Mouse (Mus musculus) left cerebral cortex, adult 18-20 months (tissue): ENCODE data around the gene Olfr1018. TPM values are rescaled to one million over a fixed set of nuclear protein-coding genes. Genes with fewer than 3 reads are reported as not detected.

Source experiments
- DNase-seq, 2 experiments: peaks; one replicate each; pipeline ENCODE4 v3.0.0; 2021 to 2022; ENCODE audit warnings: low spot score in 2 of 2, mixed read lengths in 1 of 2
- long read RNA-seq, 2 experiments: library from polyadenylated mRNA; stranded (forward); transcript quantifications; one replicate each; pipeline ENCODE4 v2.0.0; 2021
- total RNA-seq, 2 experiments: library from RNA; stranded (reverse); gene quantifications; 2 replicates each; pipeline ENCODE4 v1.2.3; 2021

Gene Olfr1018
- total RNA-seq, result not detected
- long read RNA-seq, experiment 1, result 0 reads
- long read RNA-seq, experiment 2, result 0 reads

DNA sequence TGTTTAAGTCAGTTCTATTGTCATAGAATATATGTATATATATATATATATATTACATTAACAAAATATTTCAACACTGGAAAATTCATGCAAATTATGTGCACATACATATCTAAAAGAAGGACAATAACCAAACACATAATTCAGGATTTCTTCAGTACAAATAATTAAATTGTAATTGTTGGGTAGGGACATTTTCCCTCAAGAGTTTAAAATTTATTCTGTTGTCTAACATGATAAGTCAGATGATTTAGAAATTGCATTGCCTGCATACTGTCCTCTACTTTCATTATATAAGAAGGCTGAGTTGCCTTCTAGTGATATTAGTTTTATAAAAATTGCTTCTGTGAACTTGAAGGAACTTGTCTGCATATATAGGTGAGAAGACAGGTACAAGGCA, at the start of gene Olfr1018:
Gene Olfr1018, plus strand, starts transcription at position 301 of the 400 bp plus-strand sequence.
- DNase-seq, result no peak

DNA sequence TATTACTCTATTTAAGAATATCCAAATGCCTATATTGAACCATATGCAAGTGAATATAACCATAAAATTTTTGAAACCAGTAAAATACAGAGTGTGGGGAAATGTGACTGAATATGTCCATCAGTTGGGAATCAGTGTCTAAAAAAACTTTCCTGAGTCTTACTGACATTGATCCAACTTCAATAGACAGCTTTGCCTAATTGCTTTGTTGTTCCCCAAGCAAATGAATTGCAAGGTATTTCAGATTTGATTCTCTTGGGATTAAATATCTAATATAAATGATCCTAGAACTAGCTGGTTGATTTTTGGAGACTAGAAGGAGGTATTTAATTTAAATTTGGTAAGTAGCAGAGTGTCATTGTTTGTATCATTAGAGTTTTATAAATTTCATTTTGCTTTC, 45.9 kb upstream of the Olfr1018 start, which contains the start of gene Olfr1014:
Gene Olfr1014, plus strand, starts transcription at position 301 of the 400 bp plus-strand sequence.
- DNase-seq, result no peak

DNA sequence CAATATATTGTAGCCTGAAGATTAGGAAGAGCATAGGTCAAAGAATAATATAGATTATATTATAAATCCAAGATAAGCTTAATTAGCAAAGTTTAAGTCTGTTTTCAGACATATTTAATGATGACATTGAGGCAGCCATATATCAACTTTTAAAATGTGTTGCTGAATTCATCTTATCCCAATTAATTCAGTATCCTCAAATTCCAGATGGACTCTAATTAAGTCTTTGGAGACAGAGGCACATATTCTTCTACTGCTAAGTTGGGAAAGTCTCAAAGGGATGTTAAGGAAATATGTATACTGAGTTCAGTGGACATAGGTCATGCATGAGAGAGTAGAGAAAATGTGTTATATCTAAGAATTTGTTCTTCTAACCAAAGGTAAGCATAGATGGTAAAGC, 36.6 kb upstream of the Olfr1018 start, which contains the start of gene Olfr1015:
Gene Olfr1015, plus strand, starts transcription at position 301 of the 400 bp plus-strand sequence.
- DNase-seq, result no peak

DNA sequence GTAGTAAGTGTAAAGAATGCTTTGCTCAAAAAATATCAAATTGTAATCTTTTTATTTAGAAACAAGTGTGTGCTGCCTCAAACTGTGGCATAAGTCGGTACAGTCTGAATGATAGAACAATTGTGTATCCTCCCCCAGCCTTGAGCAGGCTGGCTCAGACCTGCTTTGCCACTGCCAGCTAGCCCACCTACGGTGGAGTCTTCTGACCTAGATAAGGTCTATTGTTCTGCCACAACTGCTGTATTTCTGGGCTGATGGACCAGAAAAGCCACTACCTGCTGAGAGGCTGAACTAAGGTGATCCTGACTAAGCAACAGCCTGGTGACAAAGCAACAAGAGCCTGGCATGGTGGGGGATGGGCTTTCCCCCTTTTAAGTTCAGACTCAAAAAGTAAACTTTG, 25.9 kb upstream of the Olfr1018 start:
- DNase-seq, result no peak

DNA sequence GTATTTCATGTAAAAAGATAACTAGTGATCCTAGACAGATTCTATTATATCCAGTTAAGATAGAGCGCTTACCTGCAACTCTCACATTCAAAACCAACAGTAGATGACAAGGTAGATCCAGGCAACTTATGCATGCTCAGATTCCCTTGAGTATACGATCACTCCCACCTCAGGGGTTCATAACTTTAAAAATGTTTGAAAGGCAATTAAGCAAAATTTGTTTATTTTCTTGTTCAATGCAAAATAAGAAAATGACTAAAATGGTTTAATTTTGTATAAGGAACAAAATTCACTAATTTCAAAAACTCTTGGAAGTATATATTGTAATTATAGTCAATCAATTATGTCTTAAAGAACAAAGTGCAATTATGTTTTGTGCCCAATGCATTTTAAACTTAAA, 15.8 kb upstream of the Olfr1018 start, which contains the start of gene Olfr1016:
Gene Olfr1016, minus strand, starts transcription at position 101 of the 400 bp plus-strand sequence.
- no peak for DNase-seq

DNA sequence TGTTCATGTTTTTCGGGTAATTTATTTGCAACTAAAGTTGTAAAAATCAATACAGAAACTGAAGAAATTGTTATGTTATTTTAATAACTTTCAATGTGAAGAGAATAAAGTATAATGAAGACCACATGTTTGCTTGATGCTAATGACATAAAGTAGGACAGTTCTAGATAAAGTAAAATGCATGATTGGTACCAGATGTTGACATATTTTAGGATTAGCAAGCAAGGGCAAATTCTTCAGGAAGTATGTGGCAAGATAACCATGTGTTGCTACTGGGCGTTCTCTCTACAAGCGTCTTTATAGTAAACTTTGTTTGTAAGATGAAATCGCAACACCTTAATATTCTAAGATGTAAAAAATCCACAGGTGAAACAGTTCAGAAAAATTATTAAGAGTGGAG, 13.8 kb upstream of the Olfr1018 start:
- DNase-seq, result no peak

DNA sequence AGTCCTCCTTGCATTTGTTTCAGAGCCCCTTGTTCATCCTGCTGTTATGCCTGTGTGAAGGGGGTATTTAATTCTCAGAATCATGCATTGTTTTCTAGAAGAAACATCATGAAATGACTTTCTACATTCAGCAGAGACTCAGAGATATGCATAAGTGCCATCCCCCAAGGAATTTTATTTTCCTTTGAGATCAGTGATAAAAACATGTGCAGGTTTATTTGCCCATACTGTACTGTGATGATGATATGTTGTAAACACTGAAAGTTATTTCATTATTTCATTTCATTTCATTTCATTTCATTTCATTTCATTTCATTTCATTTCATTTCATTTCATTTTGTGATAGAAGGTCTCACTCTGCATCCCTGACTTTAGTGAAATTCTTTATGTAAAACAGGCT, 27.1 kb downstream of the Olfr1018 start, which contains the start of gene Olfr1019:
Gene Olfr1019, minus strand, starts transcription at position 101 of the 400 bp plus-strand sequence.
- no peak for DNase-seq

DNA sequence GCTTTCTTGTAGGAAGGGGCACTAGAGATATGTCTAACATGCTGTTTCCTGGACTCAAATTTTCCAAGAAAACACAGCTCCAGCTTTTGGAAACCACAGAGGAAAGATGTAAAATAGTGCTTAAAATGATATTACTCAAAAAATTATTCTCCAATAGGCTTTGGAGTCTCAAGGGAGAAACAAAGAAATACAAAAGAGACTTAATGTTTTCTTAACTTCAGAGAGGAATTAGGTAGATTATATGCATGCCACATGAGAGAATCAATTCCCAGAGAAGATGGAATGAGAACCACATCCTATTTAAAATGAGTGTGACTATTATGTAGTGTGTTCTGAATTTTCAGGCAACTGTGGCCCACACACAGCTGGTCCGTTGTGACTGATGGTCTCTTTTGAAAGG, 28.5 kb downstream of the Olfr1018 start, which contains the start of gene Olfr1020:
Gene Olfr1020, plus strand, starts transcription at position 301 of the 400 bp plus-strand sequence.
- no peak for DNase-seq

DNA sequence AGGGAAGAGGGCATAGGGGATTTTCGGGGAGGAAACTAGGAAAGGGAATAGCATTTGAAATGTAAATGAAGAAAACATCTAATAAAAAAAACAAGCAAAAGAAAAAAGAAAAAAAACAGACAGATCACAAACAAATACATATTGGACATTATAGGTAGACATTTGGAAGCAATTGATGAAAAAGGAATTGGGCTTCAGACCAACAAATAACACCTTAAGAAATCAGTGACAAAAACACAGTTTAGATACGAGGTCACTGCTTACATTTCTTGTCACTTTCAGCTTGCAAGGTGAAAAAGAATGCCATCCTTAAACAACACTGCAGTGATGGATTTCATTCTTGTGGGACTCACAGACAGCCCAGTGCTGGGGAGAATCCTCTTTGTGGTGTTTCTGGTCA, 50.0 kb downstream of the Olfr1018 start, which contains the start of gene Olfr1022:
Gene Olfr1022, plus strand, starts transcription at position 301 of the 400 bp plus-strand sequence.
- no peak for DNase-seq

Other genes starting within 250 kb of the Olfr1018 start
- not detected for gene Olfr996, start 239.3 kb upstream of the Olfr1018 start, total RNA-seq
- not detected for gene Olfr998, start 229.5 kb upstream of the Olfr1018 start, total RNA-seq
- not detected for gene Olfr1000, start 206.6 kb upstream of the Olfr1018 start, total RNA-seq
- not detected for gene Olfr1002, start 167.8 kb upstream of the Olfr1018 start, total RNA-seq
- gene Olfr154, start 154.0 kb upstream of the Olfr1018 start, total RNA-seq, result not detected
- gene Olfr1006, start 139.7 kb upstream of the Olfr1018 start, total RNA-seq, result not detected
- gene Olfr1008, start 129.0 kb upstream of the Olfr1018 start, total RNA-seq, result not detected
- not detected for gene Olfr1009, start 103.1 kb upstream of the Olfr1018 start, total RNA-seq
- not detected for gene Olfr1012, start 55.7 kb upstream of the Olfr1018 start, total RNA-seq
- not detected for gene Olfr1013, start 51.4 kb upstream of the Olfr1018 start, total RNA-seq
- gene Olfr1014, start 45.8 kb upstream of the Olfr1018 start, total RNA-seq, result not detected
- not detected for gene Olfr1015, start 36.5 kb upstream of the Olfr1018 start, total RNA-seq
- not detected for gene Olfr1016, start 15.9 kb upstream of the Olfr1018 start, total RNA-seq
- gene Olfr1019, start 27.0 kb downstream of the Olfr1018 start, total RNA-seq, result not detected
- gene Olfr1020, start 28.6 kb downstream of the Olfr1018 start, total RNA-seq, result not detected
- not detected for gene Olfr1022, start 50.1 kb downstream of the Olfr1018 start, total RNA-seq
- not detected for gene Olfr1023, start 67.2 kb downstream of the Olfr1018 start, total RNA-seq
- not detected for gene Olfr1024, start 86.6 kb downstream of the Olfr1018 start, total RNA-seq
- gene Olfr1025-ps1, start 96.7 kb downstream of the Olfr1018 start, total RNA-seq, result not detected
- gene Olfr1026, start 103.1 kb downstream of the Olfr1018 start, total RNA-seq, result not detected
- gene Olfr1028, start 132.0 kb downstream of the Olfr1018 start, total RNA-seq, result not detected
- gene Olfr1029, start 155.4 kb downstream of the Olfr1018 start, total RNA-seq, result not detected
- not detected for gene Olfr1030, start 160.8 kb downstream of the Olfr1018 start, total RNA-seq
- gene Olfr1031, start 171.8 kb downstream of the Olfr1018 start, total RNA-seq, result not detected
- gene Olfr1032, start 187.1 kb downstream of the Olfr1018 start, total RNA-seq, result not detected
- gene Olfr1033, start 202.2 kb downstream of the Olfr1018 start, total RNA-seq, result not detected
- not detected for gene Olfr1034, start 227.4 kb downstream of the Olfr1018 start, total RNA-seq